26 mouse cellular contexts compared by ENCODE assay signal in the genomic region with DNA sequence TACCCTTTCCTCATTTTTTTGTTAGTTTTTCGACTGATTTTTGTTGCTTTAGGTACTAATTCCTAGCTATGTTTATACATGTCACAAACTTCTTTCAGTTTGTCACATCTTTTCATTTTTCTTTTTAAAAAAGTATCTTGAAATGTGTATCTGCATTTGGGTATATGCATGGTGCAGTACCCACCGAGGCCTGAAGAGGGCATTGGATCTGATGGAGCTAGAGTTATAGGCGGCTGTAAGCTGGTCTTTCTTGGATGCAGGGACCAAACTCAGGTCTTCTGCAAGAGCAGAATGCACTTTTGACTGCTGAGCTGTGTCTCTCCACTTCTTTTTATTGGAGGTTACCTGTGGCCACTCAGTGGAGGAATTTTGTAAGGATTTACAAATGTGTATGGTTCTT. TPM values are rescaled to one million over a fixed set of nuclear protein-coding genes. Genes with fewer than 3 reads are reported as not detected.
A peak's percentile ranks its signal among the peaks of the same experiment; 100 is the strongest.
DNase-seq lines count a peak whose midpoint lies in the region; ATAC-seq and TF ChIP-seq lines count a peak whose summit lies in the region.
"Had no signal": no experiment of that assay in that cellular context is flagged by ENCODE, and none has a peak within 500 bp of the region (broad histone marks: within the 10 kb centered on the region; RNA-seq: fewer than 3 reads in every experiment).

No protein-coding gene starts in this region.

- ATAC-seq in heart, embryonic 11.5 days (replicated peaks; ENCODE audit: insufficient number of reproducible peaks, low FRiP score, low TSS enrichment) = no peak
- ATAC-seq in liver, embryonic 14.5 days (ENCODE audit: insufficient read depth) = no peak
- no peak for ATAC-seq in megakaryocyte, adult 5-6 weeks (ENCODE audit: poor library complexity, severe bottlenecking)
- ATAC-seq: forebrain, embryonic 13.5 days had no signal

- no peak overlapping the region for H3K27ac ChIP-seq in heart, adult 2 months
- no peak overlapping the region for H3K27ac ChIP-seq in heart, embryonic 11.5 days (ENCODE audit: low read depth, low read length)
- no peak overlapping the region for H3K27ac ChIP-seq in liver, embryonic 14.5 days
- H3K27ac ChIP-seq: forebrain, embryonic 13.5 days; heart, embryonic 13.5 days; macrophage; midbrain, embryonic 12.5 days; neural tube, embryonic 12.5 days had no signal

- no peaks in the 10 kb centered on the region for H3K79me2 ChIP-seq in heart, adult 2 months (replicated peaks; ENCODE audit: control insufficient read depth, insufficient read depth, low read length)

- no peak overlapping the region for H3K4me3 ChIP-seq in heart, adult 2 months
- H3K4me3 ChIP-seq in heart, embryonic 11.5 days (ENCODE audit: low read depth, low read length) = no peak overlapping the region
- no peak overlapping the region for H3K4me3 ChIP-seq in liver, embryonic 14.5 days (ENCODE audit: insufficient read depth in 1 of 2, low read depth in 2 of 2, low read length in 2 of 2)
- H3K4me3 ChIP-seq: forebrain, embryonic 13.5 days; heart, embryonic 13.5 days; midbrain, embryonic 12.5 days; neural tube, embryonic 12.5 days had no signal

- H3K4me2 ChIP-seq in heart, embryonic 11.5 days = no peak overlapping the region
- H3K4me2 ChIP-seq in liver, embryonic 14.5 days (ENCODE audit: low read depth) = no peak overlapping the region
- H3K4me2 ChIP-seq: forebrain, embryonic 13.5 days; heart, embryonic 13.5 days; midbrain, embryonic 12.5 days; neural tube, embryonic 12.5 days had no signal

- H3K27me3 ChIP-seq in heart, adult 2 months (ENCODE audit: control insufficient read depth, insufficient read depth, low read length) = no peaks in the 10 kb centered on the region
- H3K27me3 ChIP-seq in heart, embryonic 11.5 days (ENCODE audit: control insufficient read depth, insufficient read depth, low read length) = peaks cover 4% of the 10 kb centered on the region; the same call in 1 of the 2 replicates
- H3K27me3 ChIP-seq in liver, embryonic 14.5 days (ENCODE audit: control insufficient read depth, insufficient read depth, low read length) = peaks cover 12% of the 10 kb centered on the region
- H3K27me3 ChIP-seq: forebrain, embryonic 13.5 days; midbrain, embryonic 12.5 days; neural tube, embryonic 12.5 days had no signal

- no peaks in the 10 kb centered on the region for H3K9me3 ChIP-seq in heart, embryonic 11.5 days (replicated peaks; ENCODE audit: control insufficient read depth, low read length)
- no peaks in the 10 kb centered on the region; the same call in 1 of the 2 replicates for H3K9me3 ChIP-seq in liver, embryonic 14.5 days (ENCODE audit: control insufficient read depth, low read length)
- H3K9me3 ChIP-seq: forebrain, embryonic 13.5 days; midbrain, embryonic 12.5 days had no signal

- no peak overlapping the region for H3K9ac ChIP-seq in heart, adult 2 months (ENCODE audit: low read depth, low read length)
- H3K9ac ChIP-seq in heart, embryonic 11.5 days (ENCODE audit: low read depth, low read length) = no peak overlapping the region
- H3K9ac ChIP-seq in liver, embryonic 14.5 days (replicated peaks) = no peak overlapping the region
- H3K9ac ChIP-seq: forebrain, embryonic 13.5 days; heart, embryonic 13.5 days; midbrain, embryonic 12.5 days; neural tube, embryonic 12.5 days had no signal

- 71% methylated on average over 3 of the region's 3 CpGs for WGBS in heart, adult 2 months
- WGBS in heart, embryonic 11.5 days (ENCODE audit: insufficient replicate concordance) = 68% methylated on average over 3 of the region's 3 CpGs
- WGBS in liver, embryonic 14.5 days (ENCODE audit: insufficient replicate concordance) = 51% methylated on average over 3 of the region's 3 CpGs

- no peak for TF ChIP-seq EP300 in heart, adult 2 months (IDR thresholded peaks at IDR 0.05; ENCODE audit: insufficient read depth, low read depth, low read length)
- no peak for TF ChIP-seq EP300 in liver, embryonic 14.5 days (IDR thresholded peaks at IDR 0.05; ENCODE audit: low read depth)

- intact Hi-C loops in heart, adult 2 months (cut with DNase I) = no loop called here
- intact Hi-C loops in heart, postnatal 25 days (cut with DNase I) = no loop called here

- no peaks in the 10 kb centered on the region for H3K4me1 ChIP-seq in heart, adult 2 months (ENCODE audit: control insufficient read depth, insufficient read depth, low read length)
- no peaks in the 10 kb centered on the region for H3K4me1 ChIP-seq in heart, embryonic 11.5 days (ENCODE audit: control insufficient read depth, insufficient read depth, low read length)
- no peaks in the 10 kb centered on the region for H3K4me1 ChIP-seq in liver, embryonic 14.5 days (replicated peaks; ENCODE audit: control insufficient read depth in 2 of 2, insufficient read depth in 2 of 2, low read length in 1 of 2)

- no peak for TF ChIP-seq POLR2A in heart, adult 2 months (IDR thresholded peaks at IDR 0.05; ENCODE audit: insufficient read depth, low read depth, low read length)
- TF ChIP-seq POLR2A in brain, embryonic 14.5 days (IDR thresholded peaks at IDR 0.05; ENCODE audit: borderline replicate concordance, extremely low read depth, insufficient read depth, insufficient read length, poor library complexity, severe bottlenecking) = no peak

- TF ChIP-seq CTCF in heart, adult 2 months (IDR thresholded peaks at IDR 0.05) = peak; percentile 48
- peak; percentile 34 for TF ChIP-seq CTCF in liver, embryonic 14.5 days (IDR thresholded peaks at IDR 0.05; ENCODE audit: low read depth)
- peak; percentile 44 for TF ChIP-seq CTCF in brain, embryonic 14.5 days (IDR thresholded peaks at IDR 0.05; ENCODE audit: borderline replicate concordance, extremely low read depth, insufficient read depth, insufficient read length)

- no peaks in the 10 kb centered on the region for H3K36me3 ChIP-seq in heart, adult 2 months (ENCODE audit: control insufficient read depth, insufficient read depth, low read length)
- H3K36me3 ChIP-seq in heart, embryonic 11.5 days (ENCODE audit: control insufficient read depth, insufficient read depth, low read length) = no peaks in the 10 kb centered on the region
- no peaks in the 10 kb centered on the region for H3K36me3 ChIP-seq in liver, embryonic 14.5 days (replicated peaks; ENCODE audit: control insufficient read depth, insufficient read depth, low read depth)
- H3K36me3 ChIP-seq: heart, embryonic 13.5 days; midbrain, embryonic 12.5 days; neural tube, embryonic 12.5 days had no signal

- DNase-seq in heart, adult 2 months = no peak
- DNase-seq in liver, embryonic 14.5 days (ENCODE audit: low read depth in 3 of 3, low spot score in 3 of 3) = no peak
- DNase-seq in liver (no peak), ES-CJ7 (ENCODE audit: low read depth, low spot score) (peak; percentile 27)
- DNase-seq in brain, embryonic 14.5 days (ENCODE audit: low read depth) = no peak
- no peak for DNase-seq in heart, postnatal 25 days (ENCODE audit: low spot score)
- DNase-seq: B cell, adult 2 months; cerebellum, adult 8-10 months; heart, postnatal 36 days; kidney, adult 8-10 months; kidney, postnatal 4 days; lung, adult 18-20 months; thymus, adult 18-20 months; thymus, postnatal 4 days had no signal

RNA-seq across cellular contexts. Expression of a gene that starts 10.4 kb away (rescaled TPM):
- total RNA-seq in heart, adult 2 months (2021) = 100 to 1,000 TPM; 220 to 268 TPM
- 121 and 213 TPM in 2 replicates for polyA plus RNA-seq in heart, adult 2 months (2012; rRNA removed)
- 28.6 and 30.6 TPM in 2 replicates for polyA plus RNA-seq in heart, embryonic 11.5 days (2014; fragmentation: Nextera tagmentation; extraction: Ambion mirVana)
- 0.10 and 0.17 TPM in 2 replicates for polyA plus RNA-seq in liver, embryonic 14.5 days (2012; rRNA removed)
- 0.14 and 0.34 TPM in 2 replicates for polyA plus RNA-seq in liver, embryonic 14.5 days (2014; fragmentation: Nextera tagmentation; extraction: Ambion mirVana)
- 16.7 and 18.0 TPM in 2 replicates for polyA plus RNA-seq in brain, embryonic 14.5 days (2012; rRNA removed)
- 0.45 TPM in 1 of 2 replicates, not detected in the other for total RNA-seq in megakaryocyte, adult 5-6 weeks (2015)
- not detected in 2 replicates for total RNA-seq in megakaryocyte, adult 5-6 weeks (2017)
- 100 to 1,000 TPM; 216 to 251 TPM for total RNA-seq in heart, postnatal 25 days (2021)
- total RNA-seq: common myeloid progenitor, adult 5-6 weeks had no signal
- polyA plus RNA-seq: macrophage had no signal

RNA-seq across cellular contexts. Expression of a gene that starts 26.0 kb away (rescaled TPM):
- under 1 TPM; 0.26 to 0.45 TPM for total RNA-seq in heart, adult 2 months (2021)
- polyA plus RNA-seq in heart, adult 2 months (2012; rRNA removed) = 0.02 and 0.15 TPM in 2 replicates
- not detected in 2 replicates for polyA plus RNA-seq in heart, embryonic 11.5 days (2014; fragmentation: Nextera tagmentation; extraction: Ambion mirVana)
- 0.01 and 0.02 TPM in 2 replicates for polyA plus RNA-seq in liver, embryonic 14.5 days (2012; rRNA removed)
- 0.03 TPM in 1 of 2 replicates, not detected in the other for polyA plus RNA-seq in liver, embryonic 14.5 days (2014; fragmentation: Nextera tagmentation; extraction: Ambion mirVana)
- not detected in 2 replicates for polyA plus RNA-seq in brain, embryonic 14.5 days (2012; rRNA removed)
- not detected in 2 replicates for total RNA-seq in megakaryocyte, adult 5-6 weeks (2015)
- total RNA-seq in megakaryocyte, adult 5-6 weeks (2017) = not detected in 2 replicates
- under 1 TPM; 0.36 to 0.44 TPM for total RNA-seq in heart, postnatal 25 days (2021)
- total RNA-seq: adrenal gland, postnatal 4 days; common myeloid progenitor, adult 5-6 weeks; gastrocnemius, postnatal 4 days had no signal
- polyA plus RNA-seq: embryonic facial prominence, embryonic 11.5 days; forebrain, embryonic 13.5 days; heart, embryonic 13.5 days; macrophage; midbrain, embryonic 12.5 days; neural tube, embryonic 12.5 days; stomach, embryonic 14.5 days had no signal

Comparison
In these comparisons a context has a peak if more than half of its experiments do, and no peak if none do; other contexts are left out.
1. RNA of a gene that starts 10.4 kb away (polyA plus RNA-seq): 121 to 213 TPM in heart, adult 2 months, 28.6 to 30.6 TPM in heart, embryonic 11.5 days and 16.7 to 18.0 TPM in brain, embryonic 14.5 days; 0.10 to 0.34 TPM in liver, embryonic 14.5 days; every median in the first group is over 10 times any median in the second.
2. Peak in every context shown above with its lines, with median percentiles within 50 percentile points of each other: CTCF ChIP-seq.